Mouse (Mus musculus): ENCODE data around the gene Lrba. TPM values are rescaled to one million over a fixed set of nuclear protein-coding genes. Genes with fewer than 3 reads are reported as not detected.

The Lrba gene
- total and polyA plus RNA-seq, 3 experiments, result 9.7 to 24.3 (median 22.5) TPM

- Histone ChIP-seq H3K36me3 (ENCODE audit: control insufficient read depth, insufficient read depth, low read length) (no peaks in the 10 kb centered on the region), H3K4me1 (ENCODE audit: control insufficient read depth, insufficient read depth, low read length) (peaks cover 8% of the 10 kb centered on the region), H3K9ac (ENCODE audit: low read depth, low read length) (no peak overlapping the region), H3K27ac (no peak overlapping the region), H3K4me3 (no peak overlapping the region), H3K79me2 (replicated peaks; ENCODE audit: control insufficient read depth, insufficient read depth, low read length) (no peaks in the 10 kb centered on the region), H3K27me3 (ENCODE audit: control insufficient read depth, insufficient read depth, low read length) (no peaks in the 10 kb centered on the region)
- TF ChIP-seq EP300 (IDR thresholded peaks at IDR 0.05; ENCODE audit: insufficient read depth, low read depth, low read length) (0 out of 2 replicates have a peak, but pooled peaks have one; percentile 30), POLR2A (IDR thresholded peaks at IDR 0.05; ENCODE audit: insufficient read depth, low read depth, low read length) (no peak)
- peak; percentile 68 to 86 for DNase-seq
- intact Hi-C loops (cut with DNase I), result loop anchor here (10.0 kb wide), 1 partner anchor 242 kb away; the partner anchor contains the start of gene Mab21l2
- 47% methylated on average over 11 of the region's 11 CpGs for WGBS
Measured at GRCm38 (mm10) chr3:86786845-86787351, 562.4 kb downstream of the Lrba start.

GRCm38 (mm10) chr3:86787423-86788123 is 563.1 kb downstream of the Lrba start:
- Histone ChIP-seq H3K9ac (ENCODE audit: low read depth, low read length) (no peak overlapping the region), H3K4me1 (ENCODE audit: control insufficient read depth, insufficient read depth, low read length) (peaks cover 8% of the 10 kb centered on the region), H3K27ac (no peak overlapping the region), H3K4me3 (no peak overlapping the region), H3K36me3 (ENCODE audit: control insufficient read depth, insufficient read depth, low read length) (no peaks in the 10 kb centered on the region), H3K27me3 (ENCODE audit: control insufficient read depth, insufficient read depth, low read length) (no peaks in the 10 kb centered on the region), H3K79me2 (replicated peaks; ENCODE audit: control insufficient read depth, insufficient read depth, low read length) (no peaks in the 10 kb centered on the region)
- DNase-seq, result no peak
- intact Hi-C loops (cut with DNase I), result loop anchor here (1.0 to 10.0 kb wide), 3 partner anchors 25 to 243 kb away; partner anchors contain the start of gene Mab21l2
- TF ChIP-seq POLR2A (IDR thresholded peaks at IDR 0.05; ENCODE audit: insufficient read depth, low read depth, low read length) (no peak), EP300 (IDR thresholded peaks at IDR 0.05; ENCODE audit: insufficient read depth, low read depth, low read length) (no peak), CTCF (IDR thresholded peaks at IDR 0.05) (no peak)
- 72% methylated on average over 10 of the region's 10 CpGs for WGBS

GRCm38 (mm10) chr3:86788711-86789110 is 564.2 kb downstream of the Lrba start:
- H3K4me3 ChIP-seq, result no peak overlapping the region
- no peaks in the 10 kb centered on the region for H3K36me3 ChIP-seq (ENCODE audit: control insufficient read depth, insufficient read depth, low read length)
- peaks cover 10% of the 10 kb centered on the region for H3K4me1 ChIP-seq (ENCODE audit: control insufficient read depth, insufficient read depth, low read length)
- intact Hi-C loops (cut with DNase I), result loop anchor here (1.0 to 10.0 kb wide), 3 partner anchors 24 to 244 kb away; partner anchors contain the start of gene Mab21l2
- DNase-seq, result peak in 1 of 2 experiments; percentile 35
- no peak overlapping the region for H3K27ac ChIP-seq
- no peak for TF ChIP-seq EP300 (IDR thresholded peaks at IDR 0.05; ENCODE audit: insufficient read depth, low read depth, low read length)
- TF ChIP-seq POLR2A (IDR thresholded peaks at IDR 0.05; ENCODE audit: insufficient read depth, low read depth, low read length), result no peak
- peak; percentile 79 for TF ChIP-seq CTCF (IDR thresholded peaks at IDR 0.05)
- H3K9ac ChIP-seq (ENCODE audit: low read depth, low read length), result no peak overlapping the region
- H3K27me3 ChIP-seq (ENCODE audit: control insufficient read depth, insufficient read depth, low read length), result no peaks in the 10 kb centered on the region
- WGBS, result 34% methylated on average over 6 of the region's 6 CpGs
- H3K79me2 ChIP-seq (replicated peaks; ENCODE audit: control insufficient read depth, insufficient read depth, low read length), result no peaks in the 10 kb centered on the region

- peaks cover 11% of the 10 kb centered on the region for H3K4me1 ChIP-seq (ENCODE audit: control insufficient read depth, insufficient read depth, low read length)
- no peaks in the 10 kb centered on the region for H3K79me2 ChIP-seq (replicated peaks; ENCODE audit: control insufficient read depth, insufficient read depth, low read length)
- DNase-seq, result no peak
Measured at GRCm38 (mm10) chr3:86789752-86790151, 565.3 kb downstream of the Lrba start.

GRCm38 (mm10) chr3:86793264-86793663 is 568.8 kb downstream of the Lrba start:
- no peak for DNase-seq
- no peak overlapping the region for H3K9ac ChIP-seq (ENCODE audit: low read depth, low read length)
- H3K36me3 ChIP-seq (ENCODE audit: control insufficient read depth, insufficient read depth, low read length), result no peaks in the 10 kb centered on the region
- H3K27me3 ChIP-seq (ENCODE audit: control insufficient read depth, insufficient read depth, low read length), result no peaks in the 10 kb centered on the region
- 47% methylated on average over 4 of the region's 4 CpGs for WGBS
- peak overlapping the region; percentile 59 for H3K27ac ChIP-seq
- TF ChIP-seq CTCF (IDR thresholded peaks at IDR 0.05), result no peak
- no peak for TF ChIP-seq EP300 (IDR thresholded peaks at IDR 0.05; ENCODE audit: insufficient read depth, low read depth, low read length)
- TF ChIP-seq POLR2A (IDR thresholded peaks at IDR 0.05; ENCODE audit: insufficient read depth, low read depth, low read length), result no peak
- no peak overlapping the region for H3K4me3 ChIP-seq
- H3K79me2 ChIP-seq (replicated peaks; ENCODE audit: control insufficient read depth, insufficient read depth, low read length), result no peaks in the 10 kb centered on the region
- intact Hi-C loops (cut with DNase I), result no loop called here
- peaks cover 10% of the 10 kb centered on the region for H3K4me1 ChIP-seq (ENCODE audit: control insufficient read depth, insufficient read depth, low read length)

More at GRCm38 (mm10) chr3:86789752-86790151, 565.3 kb downstream of the Lrba start:
- Histone ChIP-seq H3K4me3 (no peak overlapping the region), H3K36me3 (ENCODE audit: control insufficient read depth, insufficient read depth, low read length) (no peaks in the 10 kb centered on the region), H3K27ac (no peak overlapping the region), H3K9ac (ENCODE audit: low read depth, low read length) (no peak overlapping the region), H3K27me3 (ENCODE audit: control insufficient read depth, insufficient read depth, low read length) (no peaks in the 10 kb centered on the region)
- TF ChIP-seq EP300 (IDR thresholded peaks at IDR 0.05; ENCODE audit: insufficient read depth, low read depth, low read length) (no peak), CTCF (IDR thresholded peaks at IDR 0.05) (no peak), POLR2A (IDR thresholded peaks at IDR 0.05; ENCODE audit: insufficient read depth, low read depth, low read length) (no peak)
- 78% methylated on average over 5 of the region's 5 CpGs for WGBS
- intact Hi-C loops (cut with DNase I), result loop anchor here (2.0 to 10.0 kb wide), 2 partner anchors 187 to 245 kb away; partner anchors contain the start of gene Mab21l2

GRCm38 (mm10) chr3:86793720-86794191 is 569.3 kb downstream of the Lrba start:
- intact Hi-C loops (cut with DNase I), result no loop called here
- peak in 1 of 2 experiments; percentile 46 for DNase-seq
- no peak for TF ChIP-seq CTCF (IDR thresholded peaks at IDR 0.05)
- no peak for TF ChIP-seq POLR2A (IDR thresholded peaks at IDR 0.05; ENCODE audit: insufficient read depth, low read depth, low read length)
- TF ChIP-seq EP300 (IDR thresholded peaks at IDR 0.05; ENCODE audit: insufficient read depth, low read depth, low read length), result 0 out of 2 replicates have a peak, but pooled peaks have one; percentile 57
- peak overlapping the region; percentile 59 for H3K27ac ChIP-seq
- 29% methylated on average over 1 of the region's 1 CpGs for WGBS
- H3K9ac ChIP-seq (ENCODE audit: low read depth, low read length), result no peak overlapping the region
- H3K4me3 ChIP-seq, result no peak overlapping the region
- H3K4me1 ChIP-seq (ENCODE audit: control insufficient read depth, insufficient read depth, low read length), result peaks cover 10% of the 10 kb centered on the region
- H3K27me3 ChIP-seq (ENCODE audit: control insufficient read depth, insufficient read depth, low read length), result no peaks in the 10 kb centered on the region
- H3K36me3 ChIP-seq (ENCODE audit: control insufficient read depth, insufficient read depth, low read length), result no peaks in the 10 kb centered on the region
- no peaks in the 10 kb centered on the region for H3K79me2 ChIP-seq (replicated peaks; ENCODE audit: control insufficient read depth, insufficient read depth, low read length)
